Mouse (Mus musculus) CH12.LX (cell line): ENCODE measurements around the gene Cux1.

Experiments
- CHD1 ChIP-seq: IDR thresholded peaks from 2 replicates; pipeline ENCODE4 v1.6.1; 2012; ENCODE audit warnings: low read depth, low read length, improper control_type of control experiment, inconsistent platforms
- CHD2 ChIP-seq: IDR thresholded peaks from 2 replicates; pipeline ENCODE4 v1.6.1; 2011; ENCODE audit warnings: low read length, improper control_type of control experiment
- CTCF ChIP-seq, 2 experiments: IDR thresholded peaks in 1 of 2; conservative IDR thresholded peaks in 1 of 2; 2 replicates each; pipeline ENCODE4 v1.5.1; 2011 to 2012; ENCODE audit warnings: low read depth in 2 of 2, low read length in 2 of 2, improper control_type of control experiment in 1 of 2, inconsistent platforms in 1 of 2, mild to moderate bottlenecking in 1 of 2, moderate library complexity in 1 of 2
- E2F4 ChIP-seq: IDR thresholded peaks from 2 replicates; pipeline ENCODE4 v1.6.1; 2011; ENCODE audit warnings: low read depth, low read length, improper control_type of control experiment; ENCODE audit not compliant: insufficient replicate concordance
- EP300 ChIP-seq: IDR thresholded peaks from 2 replicates; pipeline ENCODE4 v1.6.1; 2011; ENCODE audit warnings: low read length, improper control_type of control experiment
- GABPA ChIP-seq: IDR thresholded peaks from 2 replicates; pipeline ENCODE4 v1.6.1; 2012; ENCODE audit warnings: low read depth, low read length, improper control_type of control experiment, inconsistent platforms; ENCODE audit not compliant: insufficient replicate concordance
- JUND ChIP-seq: conservative IDR thresholded peaks from 2 replicates; pipeline ENCODE4 v1.6.1; 2011; ENCODE audit warnings: low read depth, low read length, improper control_type of control experiment
- MAX ChIP-seq: IDR thresholded peaks from 2 replicates; pipeline ENCODE4 v1.6.1; 2011; ENCODE audit warnings: low read length, improper control_type of control experiment
- MXI1 ChIP-seq: IDR thresholded peaks from 2 replicates; pipeline ENCODE4 v1.6.1; 2011; ENCODE audit warnings: mild to moderate bottlenecking, low read depth, low read length, improper control_type of control experiment
- POLR2A ChIP-seq: IDR thresholded peaks from 2 replicates; pipeline ENCODE4 v1.6.1; 2011; ENCODE audit warnings: low read depth, mild to moderate bottlenecking, improper control_type of control experiment, low read length
- POLR2AphosphoS2 ChIP-seq: IDR thresholded peaks from 2 replicates; pipeline ENCODE4 v1.6.1; 2011; ENCODE audit warnings: low read depth, low read length, improper control_type of control experiment
- RCOR1 ChIP-seq: conservative IDR thresholded peaks from 2 replicates; pipeline ENCODE4 v1.6.1; 2012; ENCODE audit warnings: low read depth, mild to moderate bottlenecking, inconsistent platforms, low read length, improper control_type of control experiment
- TBP ChIP-seq: conservative IDR thresholded peaks from 2 replicates; pipeline ENCODE4 v1.6.1; 2011; ENCODE audit warnings: low read depth, low read length, improper control_type of control experiment
- ZC3H11A ChIP-seq: IDR thresholded peaks from 2 replicates; pipeline ENCODE4 v1.6.1; 2012; ENCODE audit warnings: low read depth, mild to moderate bottlenecking, inconsistent platforms, low read length, improper control_type of control experiment

- TF ChIP-seq ZC3H11A = no peak
- no peak for TF ChIP-seq CTCF (conservative IDR thresholded peaks at IDR 0.05 in 1 of 2, IDR thresholded peaks at IDR 0.05 in 1 of 2; ENCODE audit: low read depth in 2 of 2, low read length in 2 of 2)
- TF ChIP-seq POLR2A = no peak
- TF ChIP-seq E2F4 = no peak
- TF ChIP-seq POLR2AphosphoS2 = no peak
- no peak for TF ChIP-seq GABPA
- TF ChIP-seq CHD2 = no peak
- TF ChIP-seq CHD1 = no peak
- no peak for TF ChIP-seq EP300
- no peak for TF ChIP-seq JUND
- no peak for TF ChIP-seq MAX
- TF ChIP-seq TBP = no peak
- no peak for TF ChIP-seq MXI1
- TF ChIP-seq RCOR1 = no peak
These were observed 14.3 kb upstream of the Cux1 start for GRCm38 (mm10) chr5:136581625-136582024.
